Mouse (Mus musculus) gastrocnemius, postnatal 10 days (tissue): ENCODE measurements around the gene Mtch1. TPM values are rescaled to one million over a fixed set of nuclear protein-coding genes. Genes with fewer than 3 reads are reported as not detected.
A peak's percentile ranks its signal among the peaks of the same experiment; 100 is the strongest.

Experiments used
- DNase-seq: peaks from one replicate; pipeline ENCODE4 v3.0.0; 2021; ENCODE audit warnings: mixed read lengths
- total RNA-seq, 2 experiments: library from RNA; stranded (reverse); gene quantifications; 2 replicates each; pipeline ENCODE4 v1.2.3; 2021

Gene Mtch1
- total RNA-seq, 2 experiments from 2014 or later: 197 to 221 TPM

DNA sequence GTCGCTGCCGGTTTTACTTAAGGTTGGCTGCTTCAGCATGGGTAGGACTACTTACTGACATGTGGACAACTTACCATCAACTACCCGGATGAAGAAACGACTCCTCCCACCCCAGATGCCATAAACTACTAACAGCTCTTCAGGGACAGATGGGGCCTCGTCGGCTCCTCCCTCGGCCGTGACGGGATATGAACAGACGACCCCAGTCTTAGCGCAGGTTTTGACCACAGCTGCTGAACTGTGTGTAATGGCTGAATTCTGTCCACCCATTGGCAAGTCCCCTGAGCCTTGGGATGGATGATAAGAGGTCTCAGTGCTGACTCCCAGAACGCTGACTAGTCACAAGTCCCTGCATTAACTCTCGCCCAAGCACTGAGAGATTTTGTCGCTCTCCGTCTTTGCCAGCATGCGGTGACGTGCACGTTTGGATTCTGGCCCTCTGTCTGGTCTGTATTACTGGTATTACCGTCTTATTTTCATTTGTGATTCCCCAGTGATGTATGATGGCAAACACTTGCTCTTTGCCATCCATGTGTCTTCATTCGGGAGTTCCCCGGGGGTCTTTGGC is 37.6 kb downstream of the Mtch1 start:
- DNase-seq: no peak

DNA sequence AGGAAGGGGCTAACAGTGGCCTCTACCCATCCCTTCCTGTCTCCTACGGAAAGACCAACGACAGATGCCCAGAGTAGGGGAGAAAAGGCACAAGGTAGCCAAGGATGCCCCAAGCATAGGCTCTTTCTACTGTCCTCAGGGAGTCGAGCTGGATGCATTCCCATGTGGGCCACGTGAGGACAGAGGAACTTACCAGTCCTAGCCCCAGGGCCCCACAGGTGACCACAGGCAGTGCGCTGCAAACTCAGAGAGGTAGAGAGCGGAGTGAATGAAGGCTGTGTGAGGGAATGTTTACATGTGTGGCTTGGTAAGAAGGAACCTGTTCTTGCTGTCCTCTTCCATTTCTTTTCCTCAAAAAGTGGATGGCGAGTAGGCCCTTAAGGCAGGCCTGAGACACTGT is 41.9 kb downstream of the Mtch1 start:
- no peak for DNase-seq

DNA sequence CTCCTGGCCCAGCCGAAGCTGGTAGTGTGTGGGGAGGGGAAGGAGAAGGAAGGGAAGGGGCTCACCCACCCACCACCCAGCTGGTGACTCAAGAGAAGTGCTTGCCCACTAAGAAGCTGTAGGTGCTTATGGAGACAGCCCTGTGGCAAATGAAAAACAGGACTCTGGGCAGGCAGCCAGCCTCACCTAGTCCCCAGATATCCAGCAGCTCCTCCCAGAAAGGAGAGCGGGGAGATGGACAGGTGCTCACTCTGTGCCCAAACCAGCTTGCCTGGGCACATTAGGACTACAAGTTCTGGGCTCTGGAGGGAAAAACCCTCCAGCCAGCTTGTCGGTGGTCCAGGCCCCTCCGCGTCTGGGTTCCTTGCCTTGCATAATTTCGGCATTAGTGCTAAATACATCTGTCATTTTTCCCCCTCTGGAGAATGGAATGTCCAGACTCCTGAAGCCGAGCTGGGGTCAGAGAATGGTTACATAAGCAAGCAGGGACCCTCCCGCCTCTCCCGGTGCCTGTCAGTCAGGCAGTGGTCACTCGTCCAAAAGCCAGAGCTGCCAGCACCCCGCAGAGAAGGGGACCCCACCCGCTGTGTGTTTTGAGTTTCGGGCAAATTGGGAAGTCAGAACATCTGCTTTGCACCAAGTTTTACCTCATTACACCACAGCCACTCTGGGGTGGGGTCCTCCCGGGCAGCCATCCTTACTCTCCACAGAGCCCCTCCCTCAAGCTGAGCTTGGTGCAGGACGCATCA is 42.5 kb downstream of the Mtch1 start:
- no peak for DNase-seq

DNA sequence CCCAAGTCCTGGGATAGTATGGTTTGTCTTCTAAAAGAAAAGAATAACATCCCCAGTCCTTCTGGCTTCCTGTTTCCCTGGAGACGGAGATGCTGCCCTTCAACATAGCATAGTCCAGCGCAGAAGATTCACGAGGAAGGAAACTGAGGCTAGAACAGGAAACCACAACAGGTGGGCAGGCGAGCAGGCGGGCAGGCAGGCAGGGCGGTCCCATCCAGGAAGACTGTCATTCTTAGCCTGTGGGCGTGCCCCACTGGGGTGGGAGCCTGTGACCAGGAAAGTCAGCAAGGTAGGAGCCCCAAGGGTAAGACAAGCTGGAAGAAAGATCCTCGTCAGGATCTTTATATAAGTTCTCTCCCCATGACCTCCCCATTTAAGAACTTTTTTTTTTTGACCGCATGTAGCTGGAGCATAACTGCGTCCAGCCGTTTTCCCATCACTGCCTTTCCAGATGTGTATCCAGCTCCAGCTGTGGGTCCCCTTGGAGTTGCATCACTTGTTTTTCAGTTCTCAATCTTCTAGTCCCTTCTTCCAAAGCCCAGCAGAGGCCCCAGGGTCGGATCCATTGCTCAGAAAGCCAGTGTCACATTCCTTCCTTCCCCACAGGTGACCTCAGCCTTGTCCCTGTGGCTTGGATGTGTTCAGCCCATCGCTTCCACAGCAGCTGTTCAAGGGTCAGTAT is 43.2 kb downstream of the Mtch1 start:
- DNase-seq: no peak

DNA sequence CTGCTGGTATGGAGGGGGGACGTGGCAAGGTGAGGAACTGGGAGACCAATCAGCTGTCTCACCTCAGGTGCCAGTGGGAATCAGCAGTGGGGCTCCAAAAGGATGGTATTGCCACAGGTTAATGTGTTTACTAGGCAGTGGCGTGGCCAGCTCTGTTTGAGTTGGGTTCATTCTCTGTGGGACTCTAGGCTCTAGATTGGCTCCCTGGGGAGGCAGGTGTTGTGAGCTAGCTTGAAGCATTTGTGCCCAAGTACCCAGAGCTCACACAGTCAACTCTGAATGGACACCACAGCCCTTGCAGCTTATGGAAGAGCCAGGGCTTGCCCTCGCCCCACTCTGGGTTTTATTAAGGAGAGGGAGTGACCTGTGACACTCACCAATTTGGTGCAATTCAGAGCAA is 43.9 kb downstream of the Mtch1 start:
- DNase-seq: no peak

DNA sequence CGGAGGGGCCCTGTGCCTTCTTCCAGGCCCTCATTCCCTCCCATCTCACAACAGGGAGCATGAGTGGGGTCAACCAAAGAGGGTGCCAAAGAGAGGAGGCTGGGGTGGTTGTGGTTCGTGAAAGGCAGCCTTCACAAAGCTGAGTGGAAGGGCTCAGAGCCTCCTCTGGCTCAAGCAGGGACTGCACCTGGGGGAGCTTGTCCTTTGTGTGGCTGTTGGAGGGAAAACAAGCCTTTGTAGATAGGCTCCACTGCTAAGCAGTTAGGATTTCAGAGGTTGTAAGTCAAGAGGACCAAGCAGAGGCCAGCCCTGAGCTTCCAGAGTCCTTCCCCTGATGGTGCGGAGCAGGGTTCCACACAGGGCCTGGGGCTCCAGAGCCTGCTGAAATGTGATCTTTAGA is 44.6 kb downstream of the Mtch1 start:
- DNase-seq: no peak

DNA sequence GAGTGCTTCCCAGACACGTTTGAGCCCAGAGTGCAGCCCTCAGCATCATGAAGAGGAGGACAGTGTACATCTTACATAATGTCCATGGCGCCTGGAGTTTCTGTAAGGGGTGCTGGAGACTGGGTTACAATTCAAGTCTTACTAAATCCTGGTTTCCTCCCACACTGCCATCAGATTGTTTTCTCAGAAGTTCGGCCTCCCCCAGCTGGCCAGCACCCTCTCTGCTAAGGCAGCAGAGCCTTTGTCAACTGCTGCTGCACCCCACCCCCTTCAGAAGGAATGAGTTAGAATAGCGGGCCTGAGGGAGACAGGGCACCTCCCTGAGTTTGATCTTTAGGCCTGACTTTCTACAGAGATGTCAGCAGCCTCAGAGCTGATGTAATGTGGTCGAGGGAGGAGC is 45.6 kb downstream of the Mtch1 start:
- no peak for DNase-seq

DNA sequence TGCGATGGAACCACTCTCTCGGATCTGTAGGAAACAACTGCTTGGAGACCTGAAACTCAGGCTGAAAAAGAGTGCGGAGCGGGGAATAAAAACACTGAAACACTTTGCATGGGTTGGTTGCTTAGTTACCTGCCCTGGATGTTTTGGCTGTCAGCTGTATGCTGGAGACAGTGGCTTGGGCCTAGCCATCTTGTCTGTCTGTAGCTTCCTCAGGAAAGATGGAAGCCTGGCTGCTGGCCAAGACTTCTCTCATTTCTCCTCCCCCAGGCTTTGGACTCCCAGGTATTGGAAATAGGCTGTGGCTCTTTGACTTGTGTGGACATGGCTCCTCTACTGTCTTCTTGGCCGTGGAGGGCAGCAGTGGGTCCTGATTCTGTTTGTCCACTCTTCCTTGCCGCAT is 46.3 kb downstream of the Mtch1 start:
- DNase-seq: no peak

DNA sequence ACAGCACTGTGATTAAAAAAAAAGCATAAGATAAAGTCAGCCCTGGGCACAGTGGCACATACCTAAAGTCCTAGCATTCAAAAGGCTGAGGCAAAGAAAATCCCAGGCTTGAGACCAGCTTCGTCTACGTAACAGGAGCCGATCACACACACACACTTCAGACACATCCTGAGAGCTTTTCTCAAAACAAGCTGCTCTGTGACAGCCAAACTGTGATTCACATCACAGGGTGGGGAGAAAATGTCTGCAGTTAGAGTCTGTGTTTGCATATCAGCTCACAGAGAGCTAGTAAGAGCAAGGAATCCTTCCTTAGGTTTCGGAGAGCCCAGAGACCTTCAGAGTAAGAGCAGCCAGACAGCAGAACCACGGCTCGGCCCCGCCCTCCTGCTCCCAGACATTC is 46.8 kb downstream of the Mtch1 start:
- DNase-seq: no peak

DNA sequence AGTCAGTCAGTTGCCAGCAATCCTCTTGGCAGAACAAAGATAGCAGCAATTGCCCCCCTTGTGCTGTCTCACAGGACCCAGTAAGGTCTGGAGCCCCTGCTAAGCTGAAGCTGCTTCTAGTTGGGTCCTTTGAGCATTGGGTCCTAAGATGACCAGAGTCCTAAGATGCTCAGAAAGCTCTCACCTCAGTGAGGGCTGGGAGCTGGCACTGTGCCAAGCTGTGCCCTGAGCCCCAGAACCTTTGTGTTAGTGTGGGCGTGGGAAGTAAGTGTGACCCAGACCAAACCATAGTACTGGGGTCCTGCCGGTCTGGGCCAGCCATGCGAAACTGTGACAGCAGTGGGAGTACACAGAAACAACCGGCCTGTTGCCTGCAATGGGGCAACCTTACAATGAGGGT is 48.5 kb downstream of the Mtch1 start:
- DNase-seq: no peak

DNA sequence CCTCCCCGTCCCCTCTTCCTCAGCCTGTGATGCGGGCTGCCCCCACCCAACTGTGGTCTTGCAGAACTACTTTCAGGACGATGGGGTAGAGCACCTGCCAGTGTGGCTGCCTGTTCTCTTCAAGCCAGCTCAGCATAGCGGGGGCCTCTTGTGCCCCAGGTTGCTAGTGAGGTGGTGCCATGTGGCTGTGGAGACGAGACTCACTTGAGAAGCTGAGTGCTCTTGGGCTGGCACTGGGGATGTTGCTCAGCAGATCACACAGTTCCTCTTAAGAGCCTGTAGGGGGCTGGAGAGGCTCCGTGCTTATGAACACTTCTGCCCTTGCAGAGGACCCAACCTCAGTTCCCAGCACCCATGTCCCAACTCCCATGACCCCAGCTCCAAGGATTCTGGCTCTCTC is 49.9 kb downstream of the Mtch1 start:
- DNase-seq: no peak

DNA sequence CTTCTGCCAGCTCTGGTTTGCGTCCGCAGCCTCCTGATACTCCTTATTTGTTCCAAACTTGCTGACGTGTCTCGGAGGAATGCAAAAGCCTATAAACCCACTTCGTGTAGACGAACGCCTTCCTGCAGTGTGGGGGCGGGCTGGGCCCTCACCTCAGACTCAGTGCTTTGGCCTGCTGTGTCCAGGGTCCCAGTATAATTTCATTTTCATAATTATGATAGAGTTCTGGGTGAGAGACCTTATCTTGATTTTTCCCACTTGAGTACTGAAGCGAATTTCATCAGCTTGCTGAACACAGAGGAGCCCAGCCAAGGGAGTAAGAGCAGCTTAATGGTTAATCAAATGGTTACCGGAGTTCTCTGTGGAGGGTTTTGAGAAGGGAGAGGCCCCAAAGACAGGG is 50.4 kb downstream of the Mtch1 start:
- DNase-seq: no peak

DNA sequence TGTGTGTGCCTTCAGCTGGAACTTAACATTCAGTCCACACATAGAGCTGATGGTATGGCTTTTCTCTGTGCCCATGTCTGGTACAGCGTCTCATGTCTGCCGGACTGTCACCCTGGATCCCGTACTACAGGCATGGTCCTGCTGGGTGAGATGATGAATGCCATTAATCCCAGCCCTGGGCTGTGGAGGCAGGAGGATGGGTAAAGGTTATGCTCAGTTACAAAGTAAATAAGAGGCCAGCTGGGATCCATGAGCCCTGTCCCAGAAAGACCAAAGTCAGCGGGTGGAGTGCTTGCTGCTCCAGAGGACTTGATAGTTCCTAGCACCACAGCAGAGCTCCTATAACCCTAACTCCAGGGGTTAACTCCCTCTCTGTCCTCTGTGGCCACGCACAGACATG is 51.9 kb downstream of the Mtch1 start:
- no peak for DNase-seq

DNA sequence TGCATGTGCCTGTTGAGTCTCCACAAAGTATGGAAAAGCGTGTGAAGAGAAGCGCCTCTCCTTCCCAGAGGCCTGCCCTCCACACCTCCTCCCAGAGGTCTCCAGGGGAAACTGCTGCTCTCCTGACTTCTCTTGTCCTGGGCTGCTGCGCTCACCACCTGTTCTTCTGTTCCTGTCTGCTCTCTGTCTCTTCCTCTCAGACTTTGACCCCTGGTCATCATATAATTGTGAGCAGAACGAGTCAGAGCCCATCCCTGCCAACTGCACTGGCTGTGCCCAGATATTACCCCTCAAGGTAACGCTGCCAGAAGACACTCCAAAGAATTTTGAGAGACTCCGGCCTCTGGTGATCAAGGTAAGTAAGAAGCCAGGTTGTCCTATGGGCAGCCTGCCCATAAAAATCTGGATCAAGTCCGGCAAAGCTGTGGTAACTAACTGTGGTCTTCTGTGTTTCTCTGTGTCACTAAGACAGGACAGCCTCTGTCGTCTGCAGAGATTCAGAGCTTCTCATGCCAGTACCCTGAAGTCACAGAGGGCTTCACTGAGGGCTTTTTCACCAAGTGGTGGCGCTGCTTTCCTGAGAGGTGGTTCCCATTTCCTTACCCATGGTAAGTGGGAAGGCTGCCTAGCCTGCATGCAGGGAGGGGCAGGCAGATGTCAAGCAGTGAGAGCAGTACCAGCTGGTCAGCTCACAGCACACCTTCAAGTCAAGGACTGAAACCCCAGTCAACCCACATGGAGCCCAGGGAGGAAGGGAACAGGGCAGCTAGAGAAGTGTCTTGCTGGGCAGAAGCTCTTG is 53.7 kb downstream of the Mtch1 start:
- peak; percentile 47 for DNase-seq

DNA sequence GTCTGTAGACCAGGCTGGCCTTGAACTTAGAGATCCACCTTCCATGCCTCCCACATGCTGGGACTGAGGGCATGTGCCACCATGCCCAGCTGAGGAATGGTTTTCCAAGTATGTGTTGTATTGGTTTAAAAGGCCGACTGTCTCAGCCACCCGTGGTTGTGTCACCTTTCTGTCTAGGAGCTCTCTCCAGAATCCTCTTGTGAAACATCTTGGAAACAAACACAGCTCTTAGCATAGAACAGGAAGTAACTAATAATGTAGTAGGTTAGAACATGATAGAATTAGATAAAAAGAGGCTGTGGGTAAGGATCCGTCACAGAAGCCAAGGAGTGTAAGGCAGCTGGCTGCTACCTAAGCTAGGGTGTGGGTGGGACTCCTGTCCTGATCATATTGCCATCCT is 54.7 kb downstream of the Mtch1 start:
- no peak for DNase-seq

DNA sequence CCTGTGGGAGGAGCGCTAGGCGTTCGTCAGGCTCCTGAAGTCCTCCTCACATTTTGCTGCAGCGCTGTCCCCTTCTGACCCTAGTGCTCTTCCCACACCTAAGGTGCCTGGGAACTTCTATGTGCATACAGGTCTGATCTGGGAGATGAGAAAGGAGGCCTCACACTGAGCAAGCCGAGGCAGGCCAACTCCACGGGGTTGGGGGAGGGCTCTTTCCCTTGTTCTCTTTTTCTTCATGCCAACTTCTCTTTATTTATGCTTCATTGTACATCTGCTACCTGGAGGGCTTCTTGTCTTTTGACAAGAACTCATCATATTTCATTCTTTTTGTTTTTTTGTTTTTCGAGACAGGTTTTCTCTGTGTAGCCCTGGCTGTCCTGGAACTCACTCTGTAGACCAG is 55.9 kb downstream of the Mtch1 start:
- no peak for DNase-seq

DNA sequence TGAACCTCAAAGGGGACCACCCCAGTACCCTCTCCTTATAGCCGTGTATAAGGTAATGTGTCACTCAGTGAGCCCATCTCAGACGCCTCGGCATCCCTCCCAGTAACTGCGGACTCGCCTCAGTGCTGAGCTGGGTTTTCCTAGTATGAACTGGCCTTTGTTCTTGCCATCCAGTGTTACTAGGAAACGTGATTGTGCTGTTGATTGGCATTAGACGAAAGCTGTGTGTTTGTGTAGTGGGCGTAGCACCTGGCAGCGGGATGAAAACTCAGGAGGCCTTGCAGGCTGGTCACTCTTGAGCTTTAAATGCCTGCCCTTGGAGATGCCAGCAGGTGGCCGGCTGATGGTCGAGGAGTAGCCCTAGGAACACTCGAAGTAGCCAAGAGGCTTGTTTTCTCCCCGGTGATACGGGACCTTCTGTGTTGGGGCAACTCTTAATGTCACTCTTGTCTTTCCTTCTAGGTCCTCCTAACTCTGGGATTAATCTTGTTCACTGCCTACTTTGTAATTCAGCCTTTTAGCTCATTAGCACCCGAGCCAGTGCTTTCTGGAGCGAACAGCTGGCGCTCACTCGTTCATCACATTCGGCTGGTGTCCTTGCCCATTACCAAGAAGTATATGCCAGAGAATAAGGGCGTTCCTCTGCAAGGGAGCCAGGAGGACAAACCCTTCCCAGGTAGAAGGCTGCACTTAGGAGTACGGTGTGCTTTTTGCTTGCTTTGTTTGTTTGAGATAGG is 65.3 kb downstream of the Mtch1 start:
- no peak for DNase-seq

Other genes starting within 250 kb of the Mtch1 start
- 1 to 10 TPM in 1 of 2 experiments, under 1 TPM in 1; 0.68 to 1.6 TPM for gene Rab44, start 233.8 kb downstream of the Mtch1 start, total RNA-seq
- under 1 TPM; 0.32 to 0.49 TPM for gene Cpne5, start 109.8 kb downstream of the Mtch1 start, total RNA-seq
- 10 to 100 TPM; 11.4 to 12.4 TPM for gene Ppil1, start 83.7 kb downstream of the Mtch1 start, total RNA-seq
- gene BC004004, start 79.1 kb downstream of the Mtch1 start, total RNA-seq: 100 to 1,000 TPM; 115 to 118 TPM
- gene Pi16, start 30.3 kb downstream of the Mtch1 start, total RNA-seq: 10 to 100 TPM; 38.8 to 45.1 TPM
- 1 to 10 TPM; 3.5 to 3.9 TPM for gene Fgd2, start 13.0 kb upstream of the Mtch1 start, total RNA-seq
- gene Pim1, start 142.8 kb upstream of the Mtch1 start, total RNA-seq: 10 to 100 TPM; 15.0 to 23.3 TPM
- not detected for gene Gm17657, start 201.7 kb upstream of the Mtch1 start, total RNA-seq
- 1 to 10 TPM; 9.3 to 9.8 TPM for gene Tbc1d22b, start 201.9 kb upstream of the Mtch1 start, total RNA-seq
- not detected for gene Tmem217, start 204.5 kb upstream of the Mtch1 start, total RNA-seq